In the genomic region with DNA sequence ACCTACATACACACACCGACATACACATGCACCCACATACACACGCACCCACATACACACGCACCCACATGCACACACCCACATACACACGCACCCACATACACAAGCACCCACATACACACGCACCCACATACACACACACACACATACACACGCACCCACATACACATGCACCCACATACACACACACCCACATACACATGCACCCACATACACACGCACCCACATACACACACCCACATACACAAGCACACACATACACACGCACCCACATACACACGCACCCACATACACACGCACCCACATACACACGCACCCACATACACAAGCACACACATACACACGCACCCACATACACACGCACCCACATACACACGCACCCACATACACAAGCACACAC, we compare ENCODE assay signal across 1 mouse cellular context. TPM values are rescaled to one million over a fixed set of nuclear protein-coding genes. Genes with fewer than 3 reads are reported as not detected.
"Had no signal": no experiment of that assay in that cellular context is flagged by ENCODE, and none has a peak within 500 bp of the region (broad histone marks: within the 10 kb centered on the region; RNA-seq: fewer than 3 reads in every experiment).

No protein-coding gene starts in this region.

RNA-seq across cellular contexts. Expression of a gene that starts 48.5 kb away (rescaled TPM):
- total RNA-seq: megakaryocyte, adult 5-6 weeks had no signal
